Mouse (Mus musculus): Measurements from ENCODE around the gene Kalrn.

Gene Kalrn

GRCm38 (mm10) chr16:34351575-34352150 is 221.7 kb downstream of the Kalrn start:
- no peak for DNase-seq (ENCODE audit: low spot score)

- no peak for DNase-seq (ENCODE audit: low spot score)
These were observed 225.8 kb downstream of the Kalrn start for GRCm38 (mm10) chr16:34347574-34347973.

GRCm38 (mm10) chr16:34344895-34345876 is 228.1 kb downstream of the Kalrn start:
- DNase-seq (ENCODE audit: low spot score) = no peak

GRCm38 (mm10) chr16:34343968-34344367 is 229.4 kb downstream of the Kalrn start:
- DNase-seq (ENCODE audit: low spot score) = peak; percentile 70

- no peak for DNase-seq (ENCODE audit: low spot score)
These were observed 230.2 kb downstream of the Kalrn start for GRCm38 (mm10) chr16:34343161-34343560.

- no peak for DNase-seq (ENCODE audit: low spot score)
These were observed 230.8 kb downstream of the Kalrn start for GRCm38 (mm10) chr16:34342369-34343160.

GRCm38 (mm10) chr16:34334919-34335318 is 238.4 kb downstream of the Kalrn start:
- DNase-seq (ENCODE audit: low spot score) = no peak

GRCm38 (mm10) chr16:34331630-34332029 is 241.7 kb downstream of the Kalrn start:
- peak; percentile 23 for DNase-seq (ENCODE audit: low spot score)

- peak; percentile 42 for DNase-seq (ENCODE audit: low spot score)
These were observed 243.5 kb downstream of the Kalrn start for GRCm38 (mm10) chr16:34329876-34330275.

GRCm38 (mm10) chr16:34329431-34329873 is 243.9 kb downstream of the Kalrn start:
- DNase-seq (ENCODE audit: low spot score) = no peak

GRCm38 (mm10) chr16:34327890-34328289 is 245.4 kb downstream of the Kalrn start:
- no peak for DNase-seq (ENCODE audit: low spot score)

GRCm38 (mm10) chr16:34325869-34326268 is 247.5 kb downstream of the Kalrn start:
- DNase-seq (ENCODE audit: low spot score) = no peak

- no peak for DNase-seq (ENCODE audit: low spot score)
These were observed 248.2 kb downstream of the Kalrn start for GRCm38 (mm10) chr16:34325161-34325560.

- no peak for DNase-seq (ENCODE audit: low spot score)
These were observed 248.6 kb downstream of the Kalrn start for GRCm38 (mm10) chr16:34324735-34325134.

GRCm38 (mm10) chr16:34323496-34323895 is 249.8 kb downstream of the Kalrn start:
- no peak for DNase-seq (ENCODE audit: low spot score)

GRCm38 (mm10) chr16:34322546-34322945 is 250.8 kb downstream of the Kalrn start:
- peak; percentile 86 for DNase-seq (ENCODE audit: low spot score)

GRCm38 (mm10) chr16:34321066-34321790 is 252.1 kb downstream of the Kalrn start:
- DNase-seq (ENCODE audit: low spot score) = no peak

- no peak for DNase-seq (ENCODE audit: low spot score)
These were observed 253.1 kb downstream of the Kalrn start for GRCm38 (mm10) chr16:34320023-34320800.

GRCm38 (mm10) chr16:34317110-34317509 is 256.2 kb downstream of the Kalrn start:
- DNase-seq (ENCODE audit: low spot score) = no peak

GRCm38 (mm10) chr16:34316253-34316652 is 257.1 kb downstream of the Kalrn start:
- peak; percentile 50 for DNase-seq (ENCODE audit: low spot score)

- DNase-seq (ENCODE audit: low spot score) = no peak
These were observed 259.3 kb downstream of the Kalrn start for GRCm38 (mm10) chr16:34314071-34314470.

All from retina, embryonic 14.5 days (tissue).